Mouse (Mus musculus) stomach, postnatal 0 days (tissue): ENCODE measurements around the gene Tdrd3. TPM values are rescaled to one million over a fixed set of nuclear protein-coding genes. Genes with fewer than 3 reads are reported as not detected.

Experiments used
- ATAC-seq: fragments of 200-750 bp; cut with Nextera tagmentation; 2 replicates; pipeline ENCODE4 v1.8.0; 2017; ENCODE audit not compliant: low FRiP score, low TSS enrichment
- DNase-seq: peaks from one replicate; pipeline ENCODE4 v3.0.0-alpha.2; 2016; ENCODE audit warnings: low spot score
- H3K27ac ChIP-seq: fragments of 300-500 bp; sonication (generic); replicated peaks from 2 replicates; pipeline ENCODE4 v1.5.1; 2014; ENCODE audit warnings: mild to moderate bottlenecking, control low read depth
- H3K27me3 ChIP-seq: fragments of 300-500 bp; sonication (generic); 2 replicates; pipeline ENCODE4 v1.6.1; 2014; ENCODE audit warnings: low read length; ENCODE audit not compliant: control insufficient read depth, insufficient read depth
- H3K36me3 ChIP-seq: fragments of 300-500 bp; sonication (generic); 2 replicates; pipeline ENCODE4 v1.6.1; 2014; ENCODE audit warnings: low read length, mixed read lengths; ENCODE audit not compliant: control insufficient read depth, insufficient read depth
- H3K4me1 ChIP-seq: fragments of 300-500 bp; sonication (generic); replicated peaks from 2 replicates; pipeline ENCODE4 v1.6.1; 2014; ENCODE audit warnings: antibody characterized with exemption; ENCODE audit not compliant: control insufficient read depth, insufficient read depth
- H3K4me2 ChIP-seq: fragments of 300-500 bp; sonication (generic); replicated peaks from 2 replicates; pipeline ENCODE4 v1.6.1; 2014; ENCODE audit warnings: low read depth, mild to moderate bottlenecking, control low read depth, moderate library complexity
- H3K4me3 ChIP-seq: fragments of 300-500 bp; sonication (generic); 2 replicates; pipeline ENCODE4 v1.5.1; 2014; ENCODE audit warnings: low read depth, low read length, control low read depth
- H3K9ac ChIP-seq: fragments of 300-500 bp; sonication (generic); 2 replicates; pipeline ENCODE4 v1.6.1; 2014; ENCODE audit warnings: mild to moderate bottlenecking, low read length, control low read depth, mixed read lengths
- H3K9me3 ChIP-seq: fragments of 300-500 bp; sonication (generic); 2 replicates; pipeline ENCODE4 v1.6.1; 2016; ENCODE audit warnings: low read length; ENCODE audit not compliant: control insufficient read depth
- CTCF ChIP-seq: IDR thresholded peaks from 2 replicates; pipeline ENCODE4 v1.5.1; 2016; ENCODE audit warnings: antibody characterized with exemption, low read depth, mild to moderate bottlenecking, moderate library complexity
- EP300 ChIP-seq: optimal IDR thresholded peaks from 2 replicates; pipeline ENCODE3; 2016; ENCODE audit warnings: antibody characterized with exemption
- WGBS: fragments of 180-500 bp; shearing (Covaris S2); extraction: QIAGEN DNeasy Blood & Tissue Kit; methylation state at CpG from one replicate; pipeline ENCODE4 v1.1.7; 2014; 5-methylcytosine and 5-hydroxymethylcytosine counted together
- polyA plus RNA-seq: library from polyadenylated mRNA; unstranded; fragments of >200 nt; fragmentation: Nextera tagmentation; extraction: Ambion mirVana; gene quantifications from 2 replicates; pipeline ENCODE4 v1.2.1, GENCODE M21; 2015

The Tdrd3 gene
- polyA plus RNA-seq, 1 experiment from 2014 or later, result 12.6 TPM

DNA sequence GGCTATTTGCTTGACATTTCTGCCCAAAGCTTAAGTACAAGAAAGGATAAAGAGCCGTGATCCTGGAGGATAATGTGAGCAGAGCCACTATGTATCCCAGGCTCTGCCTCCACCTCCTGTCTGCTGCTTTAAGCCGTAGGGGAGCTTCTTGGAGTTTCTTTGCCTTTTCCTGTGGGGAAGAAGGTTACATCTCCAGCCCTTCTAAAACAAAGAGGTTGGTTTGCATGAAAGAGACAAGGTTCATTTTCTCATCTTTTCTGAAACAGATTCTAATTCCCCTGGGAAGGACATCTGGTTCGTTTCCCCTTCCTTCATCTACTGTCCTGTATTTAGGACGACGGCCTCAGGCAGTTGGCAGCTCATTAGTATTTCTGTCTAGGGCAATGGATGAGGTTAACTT is 19.8 kb upstream of the Tdrd3 start:
- WGBS, result 50% methylated on average over 5 of the region's 5 CpGs

DNA sequence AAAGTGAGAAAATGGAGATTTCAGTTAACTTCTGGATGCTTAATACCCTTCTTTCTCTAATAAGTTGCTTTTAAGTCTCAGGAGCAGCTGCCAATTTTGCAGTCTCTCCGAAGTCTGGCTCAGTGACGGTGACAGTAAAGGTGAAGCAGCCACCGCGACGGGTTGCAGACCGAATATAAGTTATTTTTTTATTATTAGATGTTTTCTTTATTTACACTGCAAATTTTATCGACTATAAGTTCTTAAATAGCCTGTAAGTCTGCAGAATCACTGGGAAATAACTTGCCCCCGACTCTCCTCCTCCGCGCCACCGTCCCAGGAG is 992 bp upstream of the Tdrd3 start:
- no peak for ATAC-seq
- no peak for TF ChIP-seq CTCF
- TF ChIP-seq EP300, result no peak
- no peaks in the 10 kb centered on the region for H3K36me3 ChIP-seq
- peak overlapping the region; percentile 100 for H3K27ac ChIP-seq
- peak overlapping the region; percentile 52; the same call in 1 of the 2 replicates for H3K9ac ChIP-seq
- under 1% methylated on average over 10 of the region's 11 CpGs for WGBS
- peak overlapping the region; percentile 88 for H3K4me3 ChIP-seq
- H3K27me3 ChIP-seq, result no peaks in the 10 kb centered on the region
- DNase-seq, result no peak
- H3K4me1 ChIP-seq, result 0 out of 2 replicates have a peak, but pooled peaks cover 5% of the 10 kb centered on the region
- peak overlapping the region; percentile 80 for H3K4me2 ChIP-seq
- no peaks in the 10 kb centered on the region for H3K9me3 ChIP-seq

More for the DNA sequence above, 19.8 kb upstream of the Tdrd3 start:
- Histone ChIP-seq H3K9me3 (no peaks in the 10 kb centered on the region), H3K4me1 (no peaks in the 10 kb centered on the region), H3K27me3 (no peaks in the 10 kb centered on the region), H3K9ac (no peak overlapping the region), H3K27ac (no peak overlapping the region), H3K4me2 (no peak overlapping the region), H3K36me3 (no peaks in the 10 kb centered on the region), H3K4me3 (no peak overlapping the region)
- DNase-seq, result no peak
- ATAC-seq, result no peak
- no peak for TF ChIP-seq EP300
- TF ChIP-seq CTCF, result no peak

DNA sequence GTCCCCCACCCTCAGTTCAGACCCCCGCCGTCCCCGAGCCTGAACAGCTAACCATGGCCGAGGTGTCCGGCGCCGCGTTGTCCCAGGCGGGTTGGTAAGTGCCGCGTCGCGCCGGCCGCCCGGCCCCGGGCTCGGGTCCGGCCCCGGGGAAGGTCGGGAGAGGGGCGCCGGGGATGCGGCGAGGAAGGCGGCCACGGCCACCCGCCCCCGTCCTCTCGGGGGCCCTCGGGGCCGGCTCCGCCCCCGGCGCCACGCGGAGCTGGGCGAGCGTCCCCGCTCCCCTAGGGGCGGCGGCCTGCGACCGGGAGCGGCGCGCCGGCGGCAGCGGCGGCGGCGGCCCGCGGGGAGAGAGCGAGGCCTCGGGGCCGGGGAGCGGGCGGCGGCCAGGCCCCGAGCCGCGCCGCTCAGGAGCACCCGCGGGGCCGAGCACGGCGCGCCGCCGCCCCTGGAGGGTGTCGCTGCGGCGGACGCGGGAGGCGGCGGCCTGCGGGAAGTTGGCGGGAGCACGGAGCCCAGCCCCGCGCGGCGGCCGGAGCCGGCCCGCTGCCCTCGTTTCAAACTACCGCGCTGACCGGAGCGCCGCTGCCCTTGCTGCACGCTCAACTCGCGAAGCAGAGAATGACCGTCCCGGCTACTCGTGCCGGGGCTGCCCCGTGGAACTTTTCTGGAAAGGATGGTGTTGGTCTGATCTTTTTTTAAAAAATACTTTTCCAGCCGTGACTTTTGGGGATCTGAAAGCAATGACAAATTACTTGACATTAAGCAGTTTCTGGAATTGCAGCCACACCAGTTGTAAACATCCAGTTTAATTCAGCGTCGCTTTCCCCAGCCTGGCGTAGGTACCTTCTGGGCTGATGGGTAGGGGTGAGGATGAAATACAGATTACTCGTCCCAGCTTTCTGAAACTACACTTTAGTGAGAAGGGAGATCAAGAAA is 584 bp downstream of the Tdrd3 start:
- WGBS, result under 1% methylated on average over 45 of the region's 109 CpGs
- peak overlapping the region; percentile 93 for H3K9ac ChIP-seq
- TF ChIP-seq CTCF (no peak), EP300 (no peak)
- DNase-seq (peak; percentile 64), ATAC-seq (peak; percentile 65)
- H3K36me3 ChIP-seq, result no peaks in the 10 kb centered on the region
- H3K4me2 ChIP-seq, result peak overlapping the region; percentile 80
- H3K27ac ChIP-seq, result peak overlapping the region; percentile 100
- H3K4me1 ChIP-seq, result 0 out of 2 replicates have a peak, but pooled peaks cover 5% of the 10 kb centered on the region
- H3K27me3 ChIP-seq, result no peaks in the 10 kb centered on the region
- peak overlapping the region; percentile 88 for H3K4me3 ChIP-seq
- H3K9me3 ChIP-seq, result no peaks in the 10 kb centered on the region

DNA sequence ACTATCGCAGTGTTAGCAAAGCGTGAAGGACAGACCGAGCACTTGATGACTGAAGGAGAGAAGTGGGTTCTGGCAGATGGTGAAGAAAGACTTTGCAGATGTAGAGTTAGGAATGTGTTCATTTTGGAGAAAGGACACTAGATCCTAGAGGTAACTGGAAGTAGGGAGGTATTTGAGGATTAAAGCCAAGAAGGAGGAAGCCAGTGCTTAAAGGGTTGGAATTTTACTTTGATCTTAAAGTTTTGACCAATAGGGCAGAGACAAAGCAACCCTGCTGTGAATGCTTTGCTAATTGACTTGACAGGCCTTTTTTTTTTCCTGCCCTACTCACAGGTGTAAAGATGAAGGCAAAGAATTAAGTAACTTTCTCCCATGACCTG is 1.2 kb downstream of the Tdrd3 start:
- peak overlapping the region; percentile 93 for H3K9ac ChIP-seq
- DNase-seq, result no peak
- 0% methylated on average over 3 of the region's 3 CpGs for WGBS
- no peak for ATAC-seq
- H3K27ac ChIP-seq, result peak overlapping the region; percentile 100
- H3K4me1 ChIP-seq, result 0 out of 2 replicates have a peak, but pooled peaks cover 5% of the 10 kb centered on the region
- TF ChIP-seq CTCF (no peak), EP300 (no peak)
- no peaks in the 10 kb centered on the region for H3K27me3 ChIP-seq
- H3K4me2 ChIP-seq, result peak overlapping the region; percentile 80
- H3K4me3 ChIP-seq, result peak overlapping the region; percentile 88
- H3K9me3 ChIP-seq, result no peaks in the 10 kb centered on the region
- H3K36me3 ChIP-seq, result no peaks in the 10 kb centered on the region

DNA sequence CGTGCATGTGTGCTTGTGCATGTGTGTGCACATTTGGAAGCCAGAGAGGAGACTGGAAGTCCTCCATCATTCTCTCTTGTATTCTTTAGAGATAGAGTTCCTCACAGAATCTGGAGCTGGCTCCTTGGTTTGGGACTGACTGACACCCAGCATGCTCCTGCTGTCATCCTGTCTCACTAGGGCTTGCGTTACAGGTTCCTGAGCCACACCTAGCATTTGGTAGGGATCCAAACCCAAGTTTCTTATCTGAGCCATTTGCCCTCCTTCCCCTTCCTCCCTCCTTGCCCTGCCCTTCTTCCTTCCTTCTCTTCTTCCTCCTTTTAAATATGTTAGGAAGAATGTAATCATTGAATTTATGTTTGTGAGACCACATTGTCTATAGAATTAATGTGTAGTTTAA is 3.3 kb downstream of the Tdrd3 start:
- ATAC-seq (no peak), DNase-seq (no peak)
- Histone ChIP-seq H3K4me3 (no peak overlapping the region), H3K27me3 (no peaks in the 10 kb centered on the region), H3K4me2 (no peak overlapping the region), H3K9ac (no peak overlapping the region), H3K27ac (no peak overlapping the region), H3K4me1 (0 out of 2 replicates have a peak, but pooled peaks cover 5% of the 10 kb centered on the region), H3K9me3 (no peaks in the 10 kb centered on the region), H3K36me3 (no peaks in the 10 kb centered on the region)
- TF ChIP-seq CTCF (no peak), EP300 (no peak)
- 61% methylated on average over 2 of the region's 2 CpGs for WGBS

DNA sequence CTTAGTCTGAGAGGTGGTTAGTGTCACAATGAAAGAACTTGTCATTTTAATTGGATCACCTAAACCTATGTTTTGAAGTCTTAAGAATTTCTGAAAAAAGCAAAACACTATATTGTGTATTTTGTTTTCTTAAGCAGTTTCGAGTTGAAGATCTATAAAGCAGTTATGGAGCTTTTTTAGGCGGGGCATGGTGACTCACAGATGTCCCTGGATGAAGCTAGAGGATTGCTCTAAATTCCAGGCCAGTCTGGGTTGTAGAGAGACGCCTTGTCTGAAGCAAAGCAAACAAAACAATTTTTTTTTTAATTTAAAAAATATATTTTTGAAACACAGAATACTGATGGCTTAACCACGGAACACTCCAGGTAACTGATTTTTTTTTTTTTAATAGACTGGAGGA is 4.1 kb downstream of the Tdrd3 start:
- H3K9me3 ChIP-seq, result no peaks in the 10 kb centered on the region
- no peak overlapping the region for H3K4me2 ChIP-seq
- DNase-seq (no peak), ATAC-seq (no peak)
- H3K27me3 ChIP-seq, result no peaks in the 10 kb centered on the region
- 57% methylated on average over 4 of the region's 4 CpGs for WGBS
- H3K27ac ChIP-seq, result no peak overlapping the region
- no peaks in the 10 kb centered on the region for H3K36me3 ChIP-seq
- no peak overlapping the region for H3K9ac ChIP-seq
- no peak for TF ChIP-seq EP300
- TF ChIP-seq CTCF, result no peak
- H3K4me1 ChIP-seq, result 0 out of 2 replicates have a peak, but pooled peaks cover 5% of the 10 kb centered on the region
- no peak overlapping the region for H3K4me3 ChIP-seq
